Mouse (Mus musculus) embryonic facial prominence, embryonic 13.5 days (tissue): ENCODE results near the gene Cox6b1. TPM values are rescaled to one million over a fixed set of nuclear protein-coding genes. Genes with fewer than 3 reads are reported as not detected.

Experiments used
- ATAC-seq: fragments of 200-750 bp; cut with Nextera tagmentation; 2 replicates; pipeline ENCODE4 v1.8.0; 2017; ENCODE audit warnings: low read depth; ENCODE audit not compliant: insufficient number of reproducible peaks, insufficient read depth, low FRiP score, low TSS enrichment
- H3K27ac ChIP-seq: fragments of 300-500 bp; sonication (generic); 2 replicates; pipeline ENCODE4 v1.5.1; 2015; ENCODE audit warnings: moderate library complexity, mild to moderate bottlenecking, inconsistent platforms
- H3K27me3 ChIP-seq: fragments of 300-500 bp; sonication (generic); 2 replicates; pipeline ENCODE4 v1.6.1; 2015; ENCODE audit warnings: mild to moderate bottlenecking, inconsistent platforms
- H3K36me3 ChIP-seq: fragments of 300-500 bp; sonication (generic); 2 replicates; pipeline ENCODE4 v1.6.1; 2015; ENCODE audit warnings: mild to moderate bottlenecking, inconsistent platforms
- H3K4me1 ChIP-seq: fragments of 300-500 bp; sonication (generic); 2 replicates; pipeline ENCODE4 v1.6.1; 2015; ENCODE audit warnings: inconsistent platforms
- H3K4me2 ChIP-seq: fragments of 300-500 bp; sonication (generic); 2 replicates; pipeline ENCODE4 v1.6.1; 2015; ENCODE audit warnings: moderate library complexity, mild to moderate bottlenecking, inconsistent platforms
- H3K4me3 ChIP-seq: fragments of 300-500 bp; sonication (generic); 2 replicates; pipeline ENCODE4 v1.5.1; 2015; ENCODE audit warnings: mild to moderate bottlenecking, inconsistent platforms
- H3K9ac ChIP-seq: fragments of 300-500 bp; sonication (generic); 2 replicates; pipeline ENCODE4 v1.6.1; 2015; ENCODE audit warnings: mild to moderate bottlenecking, inconsistent platforms
- H3K9me3 ChIP-seq: fragments of 300-500 bp; sonication (generic); 2 replicates; pipeline ENCODE4 v1.6.1; 2016; ENCODE audit warnings: inconsistent platforms
- WGBS: fragments of 180-500 bp; shearing (Covaris S2); methylation state at CpG from one replicate; pipeline ENCODE4 v1.1.7; 2015; ENCODE audit warnings: mixed read lengths; 5-methylcytosine and 5-hydroxymethylcytosine counted together
- polyA plus RNA-seq: library from polyadenylated mRNA; unstranded; fragments of >200 nt; fragmentation: Nextera tagmentation; extraction: Ambion mirVana; gene quantifications from 2 replicates; pipeline ENCODE4 v1.2.1, GENCODE M21; 2015

The Cox6b1 gene
- polyA plus RNA-seq, 1 experiment from 2014 or later, result 841 TPM

DNA sequence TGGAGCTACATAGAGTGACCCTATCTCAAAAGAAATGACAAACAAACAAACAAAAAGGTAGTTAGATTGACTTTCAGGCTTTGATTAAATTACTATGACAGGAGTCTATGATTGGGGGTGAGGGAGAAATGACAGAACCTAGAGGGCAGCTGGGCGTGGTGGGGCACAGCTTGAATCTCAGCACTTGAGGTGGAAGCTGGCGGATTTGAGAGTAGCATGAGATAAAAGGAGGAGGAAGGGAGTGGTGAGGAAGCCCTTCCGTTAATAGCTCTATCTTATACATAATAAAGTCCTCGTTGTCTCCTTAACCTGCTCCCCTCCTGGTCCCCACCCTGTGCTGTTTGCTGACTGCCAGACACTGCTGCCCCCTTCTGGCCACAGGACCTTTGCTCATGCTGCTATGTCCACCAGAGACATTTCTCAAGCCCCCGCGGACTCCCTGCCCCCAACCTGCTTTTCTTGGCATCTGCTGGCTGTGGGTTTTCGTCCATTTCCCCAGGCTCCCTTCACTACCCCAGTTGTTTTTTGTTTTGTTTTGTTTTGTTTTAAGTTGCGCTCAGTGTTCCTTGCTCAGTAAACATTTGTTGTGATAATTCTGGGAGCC lies 18.1 kb downstream of the Cox6b1 start:
- Histone ChIP-seq H3K4me1 (no peaks in the 10 kb centered on the region), H3K9ac (no peak overlapping the region), H3K4me2 (no peak overlapping the region), H3K27me3 (no peaks in the 10 kb centered on the region), H3K9me3 (no peaks in the 10 kb centered on the region), H3K36me3 (no peaks in the 10 kb centered on the region), H3K27ac (no peak overlapping the region), H3K4me3 (no peak overlapping the region)
- 24% methylated on average over 8 of the region's 8 CpGs for WGBS
- no peak for ATAC-seq

GRCm38 (mm10) chr7:30604944-30605343 lies 21.0 kb downstream of the Cox6b1 start:
- no peak overlapping the region for H3K4me2 ChIP-seq
- no peak overlapping the region for H3K4me3 ChIP-seq
- no peak for ATAC-seq
- no peaks in the 10 kb centered on the region for H3K36me3 ChIP-seq
- H3K27me3 ChIP-seq, result no peaks in the 10 kb centered on the region
- 91% methylated on average over 8 of the region's 8 CpGs for WGBS
- H3K27ac ChIP-seq, result no peak overlapping the region
- H3K9ac ChIP-seq, result 0 out of 2 replicates have a peak overlapping the region, but pooled peaks have one; percentile 36
- H3K9me3 ChIP-seq, result no peaks in the 10 kb centered on the region
- H3K4me1 ChIP-seq, result no peaks in the 10 kb centered on the region

DNA sequence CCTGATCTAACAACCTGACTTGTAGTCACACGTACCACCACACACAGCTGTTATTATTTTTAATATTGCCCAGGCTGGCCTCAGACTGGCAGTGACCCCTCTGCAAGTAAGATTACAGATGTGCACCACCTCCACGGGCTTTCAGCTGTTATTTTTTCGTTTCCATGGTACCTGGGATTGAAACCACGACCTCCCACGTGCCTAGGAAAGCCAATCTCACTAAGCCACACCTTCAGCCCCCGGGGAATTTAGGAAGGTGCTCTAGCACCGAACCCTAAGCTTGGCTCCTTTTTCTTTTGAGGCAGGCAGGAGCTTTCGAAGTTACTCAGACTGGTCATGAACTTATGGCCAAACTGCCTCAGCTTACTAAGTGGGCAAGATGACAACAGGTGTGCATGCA lies 21.5 kb downstream of the Cox6b1 start:
- WGBS, result 34% methylated on average over 8 of the region's 8 CpGs
- Histone ChIP-seq H3K4me3 (no peak overlapping the region), H3K9ac (0 out of 2 replicates have a peak overlapping the region, but pooled peaks have one; percentile 36), H3K9me3 (no peaks in the 10 kb centered on the region), H3K4me2 (no peak overlapping the region), H3K27ac (no peak overlapping the region), H3K27me3 (no peaks in the 10 kb centered on the region), H3K4me1 (no peaks in the 10 kb centered on the region), H3K36me3 (no peaks in the 10 kb centered on the region)
- ATAC-seq, result no peak

- no peak overlapping the region for H3K27ac ChIP-seq
- ATAC-seq, result no peak
- WGBS, result 15% methylated on average over 3 of the region's 3 CpGs
Observed at GRCm38 (mm10) chr7:30602583-30602982, 23.4 kb downstream of the Cox6b1 start.

DNA sequence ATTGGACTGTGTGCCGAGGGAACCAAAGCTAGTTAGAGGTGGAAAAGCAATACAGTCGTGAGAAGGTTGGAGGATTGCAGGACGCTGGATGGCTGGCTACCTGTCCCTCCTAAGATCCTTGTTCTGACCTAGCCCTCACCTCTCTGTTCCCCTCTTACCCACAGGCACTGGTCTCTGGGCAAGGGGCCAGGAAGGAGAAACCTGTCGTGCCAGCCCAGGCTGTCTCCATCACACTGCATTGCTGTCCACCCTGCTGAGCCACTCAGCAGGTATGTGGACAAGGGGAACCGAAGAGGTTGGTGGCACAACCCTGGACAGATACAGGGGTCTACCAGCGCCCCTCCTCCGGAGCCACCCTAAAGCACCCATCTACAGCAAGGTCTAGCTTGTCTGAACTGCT lies 25.3 kb downstream of the Cox6b1 start:
- ATAC-seq, result no peak

More at GRCm38 (mm10) chr7:30602583-30602982, 23.4 kb downstream of the Cox6b1 start:
- H3K9me3 ChIP-seq, result no peaks in the 10 kb centered on the region
- no peak overlapping the region for H3K9ac ChIP-seq
- no peaks in the 10 kb centered on the region for H3K27me3 ChIP-seq
- H3K4me3 ChIP-seq, result no peak overlapping the region
- H3K36me3 ChIP-seq, result no peaks in the 10 kb centered on the region
- H3K4me2 ChIP-seq, result no peak overlapping the region
- no peaks in the 10 kb centered on the region for H3K4me1 ChIP-seq

DNA sequence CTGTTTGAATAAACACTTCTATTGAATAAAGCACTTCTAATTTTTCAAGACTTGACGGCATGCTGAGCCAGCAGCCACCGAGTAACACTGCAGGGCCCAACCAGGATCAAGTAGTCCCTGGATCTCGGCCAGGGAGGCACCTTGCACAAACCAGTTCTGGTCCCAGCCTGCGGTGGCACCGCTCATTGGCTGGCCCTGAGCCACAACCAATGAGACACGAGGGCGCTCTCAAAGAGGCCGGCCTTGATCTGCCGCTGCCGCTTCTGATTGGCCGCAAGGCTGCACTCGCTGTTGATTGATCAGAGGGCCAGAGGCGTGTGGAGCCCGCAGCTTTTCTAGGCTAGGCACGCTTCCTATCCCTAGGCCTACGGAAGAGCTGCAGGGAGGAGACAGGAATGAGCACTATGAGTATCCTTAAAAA lies 26.0 kb downstream of the Cox6b1 start:
- Histone ChIP-seq H3K9ac (no peak overlapping the region), H3K4me3 (no peak overlapping the region), H3K9me3 (no peaks in the 10 kb centered on the region), H3K4me1 (no peaks in the 10 kb centered on the region), H3K27me3 (no peaks in the 10 kb centered on the region), H3K36me3 (no peaks in the 10 kb centered on the region), H3K27ac (0 out of 2 replicates have a peak overlapping the region, but pooled peaks have one; percentile 48), H3K4me2 (no peak overlapping the region)
- ATAC-seq, result peak; percentile 87
- WGBS, result 2% methylated on average over 16 of the region's 16 CpGs

More for the DNA sequence above, 25.3 kb downstream of the Cox6b1 start:
- no peak overlapping the region for H3K4me3 ChIP-seq
- H3K9me3 ChIP-seq, result no peaks in the 10 kb centered on the region
- 0 out of 2 replicates have a peak overlapping the region, but pooled peaks have one; percentile 48 for H3K27ac ChIP-seq
- 65% methylated on average over 7 of the region's 7 CpGs for WGBS
- H3K27me3 ChIP-seq, result no peaks in the 10 kb centered on the region
- no peak overlapping the region for H3K4me2 ChIP-seq
- no peak overlapping the region for H3K9ac ChIP-seq
- no peaks in the 10 kb centered on the region for H3K36me3 ChIP-seq
- no peaks in the 10 kb centered on the region for H3K4me1 ChIP-seq

- no peak within 1 kb of the TSS; the same call in 1 of the 2 replicates for H3K27ac ChIP-seq
- ATAC-seq, result no peak
- no peaks in the 10 kb centered on the region for H3K27me3 ChIP-seq
- no peak within 1 kb of the TSS for H3K4me3 ChIP-seq
- H3K9me3 ChIP-seq, result no peaks in the 10 kb centered on the region
- no peaks in the 10 kb centered on the region for H3K36me3 ChIP-seq
- H3K9ac ChIP-seq, result no peak within 1 kb of the TSS
- WGBS, result 92% methylated on average over 12 of the region's 12 CpGs
- no peaks in the 10 kb centered on the region for H3K4me1 ChIP-seq
- no peak within 1 kb of the TSS for H3K4me2 ChIP-seq
Observed at GRCm38 (mm10) chr7:30598786-30599185, 27.2 kb downstream of the Cox6b1 start, which contains the start of gene Zbtb32. TSS of gene Zbtb32 (minus strand) at chr7:30598909.

GRCm38 (mm10) chr7:30596811-30597210 lies 29.1 kb downstream of the Cox6b1 start:
- WGBS, result 61% methylated on average over 5 of the region's 5 CpGs
- H3K27me3 ChIP-seq, result no peaks in the 10 kb centered on the region
- H3K4me1 ChIP-seq, result no peaks in the 10 kb centered on the region
- H3K9me3 ChIP-seq, result no peaks in the 10 kb centered on the region
- no peak overlapping the region for H3K4me2 ChIP-seq
- ATAC-seq, result no peak
- H3K9ac ChIP-seq, result no peak overlapping the region
- H3K4me3 ChIP-seq, result no peak overlapping the region
- H3K36me3 ChIP-seq, result no peaks in the 10 kb centered on the region
- no peak overlapping the region for H3K27ac ChIP-seq

DNA sequence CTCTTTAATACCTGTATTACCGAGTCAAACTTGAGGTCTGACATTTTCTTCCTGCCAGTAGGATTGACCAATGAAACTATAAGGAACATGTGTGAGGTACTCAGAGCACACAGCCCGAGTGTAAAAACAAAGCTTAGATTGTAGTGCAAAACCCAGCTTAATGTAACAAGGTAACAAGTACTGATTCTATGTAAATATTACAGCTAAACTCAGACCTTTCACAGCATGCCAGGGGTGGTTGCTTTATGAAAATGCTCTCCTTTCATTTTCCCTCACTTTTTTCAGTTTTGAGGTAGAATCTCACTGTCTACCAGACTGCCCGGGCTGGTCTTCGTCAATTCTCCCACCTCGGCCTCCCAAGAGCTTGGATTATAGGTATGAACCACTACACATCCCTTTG lies 29.9 kb downstream of the Cox6b1 start:
- no peak overlapping the region for H3K9ac ChIP-seq
- H3K4me2 ChIP-seq, result no peak overlapping the region
- H3K4me3 ChIP-seq, result no peak overlapping the region
- H3K36me3 ChIP-seq, result no peaks in the 10 kb centered on the region
- H3K27me3 ChIP-seq, result no peaks in the 10 kb centered on the region
- no peak overlapping the region for H3K27ac ChIP-seq
- no peaks in the 10 kb centered on the region for H3K4me1 ChIP-seq
- no peak for ATAC-seq
- no peaks in the 10 kb centered on the region for H3K9me3 ChIP-seq
- 72% methylated on average over 5 of the region's 5 CpGs for WGBS

- no peaks in the 10 kb centered on the region for H3K9me3 ChIP-seq
- no peak overlapping the region for H3K4me3 ChIP-seq
- H3K27me3 ChIP-seq, result no peaks in the 10 kb centered on the region
- H3K4me1 ChIP-seq, result peaks cover 5% of the 10 kb centered on the region
- H3K27ac ChIP-seq, result no peak overlapping the region
- H3K4me2 ChIP-seq, result no peak overlapping the region
- 59% methylated on average over 4 of the region's 4 CpGs for WGBS
- no peaks in the 10 kb centered on the region for H3K36me3 ChIP-seq
- H3K9ac ChIP-seq, result no peak overlapping the region
- ATAC-seq, result no peak
Observed at GRCm38 (mm10) chr7:30594510-30595024, 31.4 kb downstream of the Cox6b1 start.

- Histone ChIP-seq H3K27me3 (no peaks in the 10 kb centered on the region), H3K4me1 (peaks cover 5% of the 10 kb centered on the region), H3K4me3 (no peak overlapping the region), H3K9me3 (no peaks in the 10 kb centered on the region), H3K36me3 (no peaks in the 10 kb centered on the region), H3K9ac (no peak overlapping the region), H3K27ac (no peak overlapping the region), H3K4me2 (no peak overlapping the region)
- ATAC-seq, result no peak
- 74% methylated on average over 10 of the region's 10 CpGs for WGBS
Observed at GRCm38 (mm10) chr7:30593579-30594509, 32.1 kb downstream of the Cox6b1 start.
